Mouse (Mus musculus) adrenal gland, postnatal 25 days (tissue): ENCODE measurements around the gene Necab3. TPM values are rescaled to one million over a fixed set of nuclear protein-coding genes. Genes with fewer than 3 reads are reported as not detected.
A peak's percentile ranks its signal among the peaks of the same experiment; 100 is the strongest.

ENCODE experiments used
- DNase-seq: peaks from one replicate; pipeline ENCODE4 v3.0.0; 2021; ENCODE audit warnings: mixed read lengths
- long read RNA-seq: library from polyadenylated mRNA; stranded (forward); transcript quantifications from one replicate; pipeline ENCODE4 v2.0.0, GENCODE M21; 2021
- total RNA-seq: library from RNA; stranded (reverse); gene quantifications from 2 replicates; pipeline ENCODE4 v1.2.3, GENCODE M21; 2021

The Necab3 gene
- 2.0 and 2.1 TPM in 2 replicates for total RNA-seq
- long read RNA-seq, partial matches to known transcripts = 0 of 1 reads
- long read RNA-seq, other reads (novel, unspliced or antisense) = 1 of 1 reads

GRCm38 (mm10) chr2:154558264-154559039, at the start of gene Necab3:
TSS of gene Necab3 (minus strand) at chr2:154558890.
- peak; percentile 70 for DNase-seq

DNA sequence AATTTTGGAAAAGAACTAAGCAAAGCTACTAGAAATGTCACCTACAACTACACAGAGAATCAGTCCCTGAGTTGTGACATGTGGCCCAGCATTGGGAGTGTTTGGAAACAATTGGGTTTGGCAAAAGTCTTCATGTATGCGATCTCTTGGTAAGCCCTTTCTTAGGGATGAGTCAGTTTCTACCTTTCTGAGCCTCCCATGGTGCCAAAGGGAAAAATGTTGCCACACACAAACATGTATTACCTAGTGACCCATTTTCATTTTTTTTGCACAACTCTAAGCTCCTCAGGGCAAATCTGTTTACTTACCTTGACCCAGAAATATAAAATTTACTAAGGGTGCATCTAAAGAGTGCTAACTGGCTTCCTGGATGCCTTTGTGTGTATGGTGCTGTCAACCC, 48.3 kb upstream of the Necab3 start:
- no peak for DNase-seq

GRCm38 (mm10) chr2:154604156-154604555, 45.5 kb upstream of the Necab3 start:
- DNase-seq = no peak

GRCm38 (mm10) chr2:154603638-154604153, 45.0 kb upstream of the Necab3 start, which contains the start of gene Pxmp4:
TSS of gene Pxmp4 (minus strand) at chr2:154603708.
- DNase-seq = peak; percentile 96

GRCm38 (mm10) chr2:154603007-154603637, 44.4 kb upstream of the Necab3 start:
- DNase-seq = no peak

DNA sequence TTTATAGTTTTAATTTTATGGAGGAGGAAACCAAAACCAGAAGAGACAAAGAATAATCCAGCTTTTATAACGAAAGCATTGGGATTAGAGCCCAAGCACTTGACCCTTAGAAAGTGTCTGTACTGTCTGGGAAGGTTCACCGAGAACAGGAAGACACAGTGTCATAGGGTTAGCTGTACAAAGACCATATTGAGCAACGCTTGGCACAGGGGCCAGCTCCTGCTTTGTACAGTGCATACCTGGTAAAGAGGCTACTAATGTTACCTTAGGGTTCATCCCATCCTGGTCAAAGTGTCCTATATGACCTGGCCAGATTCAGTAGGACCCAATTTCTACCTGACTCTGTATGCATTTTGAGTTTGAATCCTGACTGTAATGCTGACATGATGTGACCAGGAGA, 42.6 kb upstream of the Necab3 start:
- DNase-seq = no peak

GRCm38 (mm10) chr2:154600586-154600985, 41.9 kb upstream of the Necab3 start:
- no peak for DNase-seq

DNA sequence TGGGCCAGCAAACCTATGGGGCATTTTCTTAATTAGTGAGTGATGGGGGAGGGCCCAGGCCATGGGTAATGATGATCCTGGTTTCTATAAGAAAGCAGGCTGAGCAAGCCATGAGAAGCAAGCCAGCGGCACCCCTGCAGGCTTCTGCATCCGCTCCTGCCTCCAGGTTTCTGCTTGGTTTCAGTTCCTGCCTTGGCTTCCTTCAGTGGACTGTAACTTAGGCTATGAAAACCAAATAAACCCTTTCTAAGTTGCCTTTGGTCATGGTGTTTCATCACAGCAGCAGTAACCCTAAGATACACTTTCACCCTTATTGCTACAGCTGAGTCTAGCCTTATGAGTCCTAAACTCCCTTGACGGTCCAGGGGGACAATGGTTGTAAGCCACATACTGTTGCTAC, 38.7 kb upstream of the Necab3 start:
- no peak for DNase-seq

DNA sequence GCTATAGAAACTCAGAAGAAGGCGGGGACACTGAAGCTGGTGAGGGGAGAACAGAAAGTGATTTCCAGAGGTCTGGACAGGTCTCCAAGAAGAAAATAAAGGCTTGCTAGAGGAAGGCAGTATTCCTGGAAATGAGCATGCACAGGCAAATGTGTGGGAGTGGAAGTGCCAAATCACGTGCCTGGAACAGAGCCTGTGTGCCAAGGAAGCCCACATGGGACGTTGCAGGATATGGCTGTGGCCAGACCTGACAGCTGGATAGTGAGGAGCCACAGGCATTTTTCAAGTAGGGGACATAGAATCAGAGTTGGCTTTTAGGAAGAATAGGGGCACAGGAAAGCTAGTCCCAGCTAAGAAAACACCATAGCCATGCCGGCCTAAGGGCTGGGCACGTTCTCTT, 37.1 kb upstream of the Necab3 start:
- peak; percentile 27 for DNase-seq

- peak; percentile 18 for DNase-seq
Measured at GRCm38 (mm10) chr2:154593025-154593424, 34.3 kb upstream of the Necab3 start.

GRCm38 (mm10) chr2:154591239-154591638, 32.5 kb upstream of the Necab3 start:
- DNase-seq = no peak

- DNase-seq = no peak
Measured at GRCm38 (mm10) chr2:154589051-154589450, 30.4 kb upstream of the Necab3 start.

- DNase-seq = peak; percentile 48
Measured at GRCm38 (mm10) chr2:154586405-154586804, 27.7 kb upstream of the Necab3 start.

DNA sequence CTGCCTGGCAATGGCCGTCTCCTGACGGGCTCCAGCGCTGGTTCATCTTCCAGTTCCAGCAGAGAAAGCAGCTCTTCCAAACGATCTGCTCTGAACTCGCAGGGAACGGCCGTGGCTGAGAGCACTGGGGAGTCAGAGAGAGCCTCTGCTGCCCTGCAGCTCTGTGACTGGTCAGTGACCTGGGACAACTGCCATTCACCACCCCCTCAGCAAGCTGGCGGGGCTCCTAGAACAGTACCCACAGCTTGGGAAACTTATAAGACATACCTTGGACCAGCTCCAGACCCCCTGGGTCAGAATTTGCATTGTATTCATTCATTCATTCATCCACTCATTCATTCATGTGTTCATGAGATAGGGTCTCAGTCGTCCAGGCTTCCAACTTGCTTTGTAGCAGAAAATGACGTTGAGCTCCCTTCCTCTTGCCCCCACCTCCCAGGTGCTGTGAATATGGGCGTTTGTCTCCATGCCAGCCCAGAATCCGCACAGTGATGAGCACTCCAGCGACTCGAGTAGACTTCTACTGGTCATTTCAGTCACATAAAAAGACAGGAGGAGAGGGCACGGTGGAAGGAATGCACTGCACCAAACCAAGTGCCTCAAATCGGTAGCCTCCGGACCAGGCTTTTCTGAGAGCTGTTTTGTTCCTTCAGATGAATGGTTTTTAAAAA, 26.4 kb upstream of the Necab3 start:
- no peak for DNase-seq

GRCm38 (mm10) chr2:154583906-154584872, 25.5 kb upstream of the Necab3 start:
- no peak for DNase-seq

DNA sequence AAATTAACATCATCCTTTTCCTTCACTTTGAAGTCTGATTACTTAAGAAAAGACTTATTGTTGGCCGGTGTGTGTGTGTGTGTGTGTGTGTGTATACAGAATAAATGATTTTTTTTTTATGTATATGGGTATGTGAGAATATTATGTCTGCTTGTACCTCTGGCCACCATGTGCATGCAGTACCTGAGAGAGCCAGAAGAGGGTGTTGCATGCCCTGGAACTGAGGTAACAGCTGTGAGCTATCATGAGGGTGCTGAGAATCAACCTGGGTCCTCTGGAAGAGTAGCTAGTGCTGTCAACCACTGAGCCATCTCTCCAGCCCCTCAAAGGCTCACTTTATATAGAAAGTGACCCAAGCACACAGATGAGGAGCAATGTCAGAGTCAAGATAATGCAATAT, 22.7 kb upstream of the Necab3 start:
- no peak for DNase-seq

DNA sequence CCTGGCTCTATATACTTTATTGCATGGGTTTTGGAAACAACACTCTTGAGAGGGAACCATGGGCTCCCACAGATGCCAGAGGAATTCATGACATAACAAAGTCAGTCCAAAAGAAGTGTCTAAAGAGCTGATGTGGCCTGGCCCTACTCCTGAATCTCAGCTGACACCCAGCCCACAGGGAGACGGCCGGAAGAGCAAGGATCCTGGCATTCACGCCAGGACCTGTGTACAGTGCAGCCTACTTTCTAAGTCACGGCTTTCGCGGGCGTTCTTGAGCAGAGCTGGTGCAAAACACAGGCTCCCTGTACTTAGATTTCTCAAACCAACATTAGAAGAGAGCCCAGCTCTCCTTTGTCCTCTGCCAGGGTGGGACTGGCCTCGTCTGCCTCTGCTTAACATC, 21.9 kb upstream of the Necab3 start:
- no peak for DNase-seq

- no peak for DNase-seq
Measured at GRCm38 (mm10) chr2:154577744-154578067, 19.0 kb upstream of the Necab3 start.

DNA sequence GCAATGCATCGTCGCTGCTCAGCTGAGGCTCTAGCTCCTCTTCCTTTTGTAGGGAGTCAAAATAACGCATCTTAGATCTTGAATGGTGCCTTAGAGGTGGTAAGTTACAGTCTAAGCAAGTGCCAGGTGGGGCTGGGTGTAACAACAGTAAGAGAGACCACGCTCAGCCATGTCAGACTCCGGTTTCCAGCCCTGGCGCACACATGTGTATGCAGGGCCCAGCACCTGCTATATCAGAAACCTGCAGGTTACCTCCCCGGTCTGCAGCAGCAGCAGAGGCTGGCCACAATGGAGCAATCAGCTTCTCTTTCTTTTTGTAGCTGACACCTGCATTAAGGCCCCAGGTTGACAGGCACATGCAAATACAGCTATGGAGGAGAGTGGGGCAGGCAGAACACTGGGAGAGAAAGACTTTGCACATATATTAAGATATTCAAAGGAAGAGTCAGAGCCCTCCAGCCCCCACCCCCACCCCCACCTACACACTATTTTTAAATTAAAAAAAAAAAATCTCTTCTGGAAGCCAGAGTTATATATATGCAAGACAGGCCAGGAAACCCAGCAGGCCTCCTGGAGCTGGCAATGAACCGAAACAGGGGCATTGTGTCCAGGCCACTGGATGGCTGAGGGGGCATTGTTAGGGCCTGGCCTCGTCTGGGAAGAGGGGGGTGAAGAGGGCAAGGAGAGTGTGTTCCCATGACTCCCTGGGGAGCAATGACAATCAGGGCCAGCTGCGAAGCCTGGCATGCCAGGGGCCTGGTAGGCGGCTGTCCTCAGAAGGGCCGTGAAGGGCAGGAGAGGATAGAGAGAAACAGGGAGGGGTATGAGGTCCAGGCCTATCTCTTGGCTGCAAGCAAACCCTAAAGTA, 18.4 kb upstream of the Necab3 start:
- DNase-seq = no peak

GRCm38 (mm10) chr2:154574271-154574670, 15.6 kb upstream of the Necab3 start:
- DNase-seq = no peak

DNA sequence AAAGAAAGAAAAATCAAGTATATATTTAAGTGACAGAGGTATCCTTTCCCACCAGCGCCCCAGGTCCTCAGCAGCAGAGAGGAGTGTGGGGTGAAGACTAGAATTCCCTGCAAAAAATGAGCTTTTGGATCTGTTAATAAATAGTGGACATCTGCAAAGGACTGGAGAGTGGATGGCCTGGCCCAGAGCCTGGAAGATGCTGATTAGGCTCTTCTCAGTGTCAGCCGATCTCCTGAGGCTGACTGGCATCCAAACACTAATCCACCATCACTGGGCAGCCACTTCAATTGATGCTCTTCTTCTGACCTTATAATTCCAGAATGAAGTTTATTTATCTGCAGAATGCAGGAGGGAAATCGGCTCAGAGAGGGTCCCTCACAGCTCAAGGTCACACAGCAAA, 14.3 kb upstream of the Necab3 start:
- no peak for DNase-seq
